Mouse (Mus musculus) liver, embryonic 14.5 days (tissue): ENCODE data around the gene Ltbp1. TPM values are rescaled to one million over a fixed set of nuclear protein-coding genes. Genes with fewer than 3 reads are reported as not detected.

Source experiments
- ATAC-seq: fragments of 200-750 bp; cut with Nextera tagmentation; 2 replicates; pipeline ENCODE4 v1.8.0; 2017; ENCODE audit warnings: moderate number of reproducible peaks, mild to moderate bottlenecking, moderate library complexity; ENCODE audit not compliant: insufficient read depth
- DNase-seq, 3 experiments: peaks; one replicate each; pipeline ENCODE4 v3.0.0-alpha.2; 2012 to 2013; ENCODE audit warnings: low read depth in 3 of 3, low spot score in 3 of 3
- H3K27ac ChIP-seq: fragments of 300-500 bp; sonication (generic); 2 replicates; pipeline ENCODE4 v1.5.1; 2014; ENCODE audit warnings: moderate library complexity, mild to moderate bottlenecking, control low read depth, inconsistent platforms
- H3K27me3 ChIP-seq: fragments of 300-500 bp; sonication (generic); 2 replicates; pipeline ENCODE4 v1.6.1; 2014; ENCODE audit warnings: mild to moderate bottlenecking, low read length, moderate library complexity; ENCODE audit not compliant: control insufficient read depth, insufficient read depth
- H3K36me3 ChIP-seq: fragments of 300-500 bp; sonication (generic); replicated peaks from 2 replicates; pipeline ENCODE4 v1.6.1; 2014; ENCODE audit warnings: low read depth; ENCODE audit not compliant: control insufficient read depth, insufficient read depth
- H3K4me1 ChIP-seq, 2 experiments: fragments of 200-500 bp in 1 of 2; fragments of 300-500 bp in 1 of 2; sonication (generic) in 1 of 2; replicated peaks; 2 replicates each; pipeline ENCODE4 v1.6.1; 2012 to 2014; ENCODE audit warnings: antibody characterized with exemption in 1 of 2, inconsistent platforms in 1 of 2, low read length in 1 of 2; ENCODE audit not compliant: control insufficient read depth in 2 of 2, insufficient read depth in 2 of 2
- H3K4me2 ChIP-seq: fragments of 300-500 bp; sonication (generic); 2 replicates; pipeline ENCODE4 v1.6.1; 2014; ENCODE audit warnings: low read depth, mild to moderate bottlenecking, control low read depth, moderate library complexity
- H3K4me3 ChIP-seq, 2 experiments: fragments of 200-500 bp in 1 of 2; fragments of 300-500 bp in 1 of 2; sonication (generic) in 1 of 2; 2 replicates each; pipeline ENCODE4 v1.5.1; 2012 to 2014; ENCODE audit warnings: low read depth in 2 of 2, low read length in 2 of 2, mild to moderate bottlenecking in 2 of 2, control low read depth in 1 of 2, inconsistent platforms in 1 of 2, moderate library complexity in 1 of 2; ENCODE audit not compliant: insufficient read depth in 1 of 2
- H3K9ac ChIP-seq: fragments of 300-500 bp; sonication (generic); replicated peaks from 2 replicates; pipeline ENCODE4 v1.6.1; 2014; ENCODE audit warnings: mild to moderate bottlenecking, control low read depth, moderate library complexity
- H3K9me3 ChIP-seq: fragments of 300-500 bp; sonication (generic); 2 replicates; pipeline ENCODE4 v1.6.1; 2016; ENCODE audit warnings: low read length, mixed read lengths; ENCODE audit not compliant: control insufficient read depth
- CTCF ChIP-seq: IDR thresholded peaks from 2 replicates; pipeline ENCODE4 v1.5.1; 2016; ENCODE audit warnings: antibody characterized with exemption, low read depth, control low read depth
- EP300 ChIP-seq: IDR thresholded peaks from 2 replicates; pipeline ENCODE4 v1.6.1; 2016; ENCODE audit warnings: antibody characterized with exemption, low read depth
- WGBS: fragments of 180-500 bp; shearing (Covaris S2); extraction: QIAGEN DNeasy Blood & Tissue Kit; methylation state at CpG from one replicate; pipeline ENCODE4 v1.1.7; 2014; ENCODE audit not compliant: insufficient replicate concordance; 5-methylcytosine and 5-hydroxymethylcytosine counted together
- polyA plus RNA-seq, 2 experiments: library from polyadenylated mRNA; depleted of rRNA in 1 of 2; stranded (reverse) in 1 of 2; unstranded in 1 of 2; fragments of >200 nt; fragmentation: Nextera tagmentation in 1 of 2; extraction: Ambion mirVana in 1 of 2; gene quantifications; 2 replicates each; pipeline versions ENCODE4 v1.2.1 to v1.2.3; 2012 to 2014

The Ltbp1 gene
- polyA plus RNA-seq, 2 experiments: 1.9 to 2.2 TPM

DNA sequence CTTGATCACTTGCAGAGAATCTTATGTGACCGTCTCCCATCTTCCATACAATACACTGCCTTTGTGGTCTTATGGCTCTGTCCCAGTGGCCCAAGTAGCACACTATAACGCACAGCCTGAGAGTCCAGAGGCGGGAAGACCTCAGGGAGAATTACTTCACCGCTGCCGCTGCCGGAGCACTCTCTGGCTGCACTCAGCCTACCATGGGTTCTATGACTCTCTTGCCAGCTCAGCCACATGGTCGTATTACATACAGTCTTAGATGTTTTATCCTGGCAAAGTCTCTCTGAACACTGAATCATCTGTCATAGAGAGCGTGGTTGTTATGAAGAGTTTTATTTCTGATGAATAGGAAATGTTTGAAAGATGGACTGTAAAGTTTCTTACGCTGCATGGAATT lies 89.2 kb downstream of the Ltbp1 start:
- Histone ChIP-seq H3K27me3 (no peaks in the 10 kb centered on the region), H3K4me3 (no peak overlapping the region), H3K9ac (no peak overlapping the region), H3K36me3 (no peaks in the 10 kb centered on the region), H3K4me1 (no peaks in the 10 kb centered on the region), H3K9me3 (no peaks in the 10 kb centered on the region), H3K4me2 (no peak overlapping the region), H3K27ac (no peak overlapping the region)
- no peak for DNase-seq
- ATAC-seq: no peak
- 76% methylated on average over 9 of the region's 9 CpGs for WGBS
- TF ChIP-seq CTCF (no peak), EP300 (no peak)

GRCm38 (mm10) chr17:75096727-75097126 lies 91.4 kb downstream of the Ltbp1 start:
- ATAC-seq (no peak), DNase-seq (no peak)
- Histone ChIP-seq H3K27me3 (no peaks in the 10 kb centered on the region), H3K27ac (no peak overlapping the region), H3K9me3 (no peaks in the 10 kb centered on the region), H3K4me1 (no peaks in the 10 kb centered on the region), H3K9ac (no peak overlapping the region), H3K4me2 (no peak overlapping the region), H3K4me3 (no peak overlapping the region), H3K36me3 (no peaks in the 10 kb centered on the region)
- 63% methylated on average over 7 of the region's 7 CpGs for WGBS
- TF ChIP-seq CTCF (no peak), EP300 (no peak)

DNA sequence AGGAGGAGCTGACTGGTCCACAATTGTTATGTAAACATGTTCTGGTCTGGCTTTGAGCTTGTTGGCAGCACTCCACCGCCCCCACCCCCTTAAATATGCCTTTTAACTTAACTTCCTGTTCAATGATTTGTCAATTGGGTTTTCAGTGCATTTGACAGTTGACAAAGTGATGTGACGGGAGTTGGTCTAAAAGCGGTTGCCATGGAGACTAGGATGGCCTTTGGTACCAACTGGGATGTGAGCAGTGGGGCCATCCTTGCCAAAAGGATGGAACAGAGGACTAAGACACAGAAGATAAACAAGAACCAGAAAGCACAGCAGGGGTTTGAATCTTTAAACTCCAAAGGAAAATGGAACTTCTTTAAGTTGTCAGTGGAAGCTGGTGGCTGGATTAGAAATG lies 92.0 kb downstream of the Ltbp1 start:
- no peak overlapping the region for H3K4me2 ChIP-seq
- 60% methylated on average over 3 of the region's 3 CpGs for WGBS
- H3K27me3 ChIP-seq: no peaks in the 10 kb centered on the region
- H3K4me3 ChIP-seq: no peak overlapping the region
- no peaks in the 10 kb centered on the region for H3K4me1 ChIP-seq
- no peaks in the 10 kb centered on the region for H3K9me3 ChIP-seq
- H3K27ac ChIP-seq: no peak overlapping the region
- ATAC-seq (no peak), DNase-seq (no peak)
- no peaks in the 10 kb centered on the region for H3K36me3 ChIP-seq
- H3K9ac ChIP-seq: no peak overlapping the region
- no peak for TF ChIP-seq CTCF
- TF ChIP-seq EP300: no peak

GRCm38 (mm10) chr17:75101215-75101614 lies 95.8 kb downstream of the Ltbp1 start:
- ATAC-seq (no peak), DNase-seq (no peak)
- WGBS: 71% methylated on average over 4 of the region's 4 CpGs
- Histone ChIP-seq H3K4me2 (no peak overlapping the region), H3K4me1 (no peaks in the 10 kb centered on the region), H3K4me3 (no peak overlapping the region), H3K27me3 (no peaks in the 10 kb centered on the region), H3K36me3 (no peaks in the 10 kb centered on the region), H3K9me3 (no peaks in the 10 kb centered on the region), H3K9ac (no peak overlapping the region), H3K27ac (no peak overlapping the region)
- TF ChIP-seq CTCF: no peak
- no peak for TF ChIP-seq EP300

- H3K27me3 ChIP-seq: no peaks in the 10 kb centered on the region
Observed at GRCm38 (mm10) chr17:75101994-75102393, 96.6 kb downstream of the Ltbp1 start.

DNA sequence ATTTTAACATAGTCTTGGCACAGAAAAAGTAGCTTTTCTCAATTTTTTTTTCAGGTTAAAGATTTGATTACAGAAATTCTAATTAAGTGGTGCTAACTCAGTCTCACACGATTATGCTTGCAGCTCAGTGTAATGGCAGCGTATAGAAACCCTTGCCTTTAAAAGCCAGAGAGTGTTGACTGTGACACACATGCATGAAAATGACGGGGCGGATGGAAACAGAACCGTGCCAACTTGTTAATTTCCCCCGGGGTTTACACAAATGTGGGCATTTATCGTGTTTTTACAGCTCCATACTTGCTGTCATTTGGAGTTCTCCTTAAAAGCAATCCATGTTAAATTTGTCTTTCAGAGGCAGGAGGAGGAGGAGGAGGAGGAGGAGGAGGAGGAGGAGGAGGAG lies 102.0 kb downstream of the Ltbp1 start:
- no peak overlapping the region for H3K9ac ChIP-seq
- H3K36me3 ChIP-seq: no peaks in the 10 kb centered on the region
- no peak overlapping the region for H3K4me3 ChIP-seq
- WGBS: 76% methylated on average over 7 of the region's 7 CpGs
- no peak overlapping the region for H3K27ac ChIP-seq
- TF ChIP-seq EP300: no peak
- no peak for ATAC-seq
- no peak for DNase-seq
- H3K9me3 ChIP-seq: no peaks in the 10 kb centered on the region
- no peak overlapping the region for H3K4me2 ChIP-seq
- no peaks in the 10 kb centered on the region for H3K4me1 ChIP-seq
- no peaks in the 10 kb centered on the region for H3K27me3 ChIP-seq

More at GRCm38 (mm10) chr17:75101994-75102393, 96.6 kb downstream of the Ltbp1 start:
- H3K4me3 ChIP-seq: no peak overlapping the region
- WGBS: 75% methylated on average over 8 of the region's 8 CpGs
- no peak for ATAC-seq
- no peak overlapping the region for H3K9ac ChIP-seq
- H3K36me3 ChIP-seq: no peaks in the 10 kb centered on the region
- TF ChIP-seq CTCF (no peak), EP300 (no peak)
- no peaks in the 10 kb centered on the region for H3K4me1 ChIP-seq
- no peak for DNase-seq
- no peaks in the 10 kb centered on the region for H3K9me3 ChIP-seq
- H3K4me2 ChIP-seq: no peak overlapping the region
- no peak overlapping the region for H3K27ac ChIP-seq
